Mouse (Mus musculus) adipocyte (in vitro differentiated cells): ENCODE data around the gene Zfp217.

ENCODE experiments used
- DNase-seq: peaks from one replicate; pipeline ENCODE4 v3.0.0-alpha.2; 2016; ENCODE audit warnings: low spot score

Gene Zfp217

DNA sequence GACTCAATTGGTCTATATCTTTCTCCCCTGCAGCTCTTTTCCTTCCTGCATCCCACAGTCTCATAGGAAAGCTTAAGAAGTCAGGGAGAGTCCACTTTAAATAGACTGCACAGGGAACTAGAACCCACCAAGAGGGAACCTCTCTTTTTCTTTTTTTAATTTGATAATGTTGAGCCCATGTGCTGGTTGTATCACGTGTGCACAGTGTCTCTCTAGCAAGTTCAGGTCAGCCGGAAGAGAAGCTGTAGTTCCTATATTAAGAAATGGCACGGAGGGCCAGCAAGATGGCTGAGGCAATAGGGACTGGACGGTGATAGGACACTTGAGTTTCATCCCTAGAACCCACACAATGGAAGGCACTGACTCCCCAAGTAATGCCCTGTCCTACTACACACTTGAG is 11.1 kb upstream of the Zfp217 start:
- DNase-seq, result no peak

DNA sequence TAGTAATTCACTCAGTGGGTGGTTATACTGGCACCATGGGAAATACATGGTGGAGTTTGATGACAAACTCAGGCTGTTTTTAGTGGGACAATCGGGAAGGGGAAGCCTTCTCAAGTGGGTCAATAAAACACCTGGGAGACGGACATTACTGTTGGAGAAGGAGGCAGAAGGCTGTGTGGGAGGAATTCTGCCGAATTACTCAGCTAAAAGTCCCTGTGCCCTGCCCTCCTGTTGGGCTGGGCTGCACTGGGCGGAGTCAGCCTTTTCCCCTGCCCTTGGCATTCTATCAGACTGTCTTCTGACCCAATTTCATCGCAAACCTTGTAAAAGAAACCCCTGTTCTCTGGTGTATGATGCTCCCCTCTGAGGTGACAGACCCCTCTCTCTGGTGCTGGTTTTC is 10.3 kb upstream of the Zfp217 start:
- DNase-seq, result peak; percentile 55

DNA sequence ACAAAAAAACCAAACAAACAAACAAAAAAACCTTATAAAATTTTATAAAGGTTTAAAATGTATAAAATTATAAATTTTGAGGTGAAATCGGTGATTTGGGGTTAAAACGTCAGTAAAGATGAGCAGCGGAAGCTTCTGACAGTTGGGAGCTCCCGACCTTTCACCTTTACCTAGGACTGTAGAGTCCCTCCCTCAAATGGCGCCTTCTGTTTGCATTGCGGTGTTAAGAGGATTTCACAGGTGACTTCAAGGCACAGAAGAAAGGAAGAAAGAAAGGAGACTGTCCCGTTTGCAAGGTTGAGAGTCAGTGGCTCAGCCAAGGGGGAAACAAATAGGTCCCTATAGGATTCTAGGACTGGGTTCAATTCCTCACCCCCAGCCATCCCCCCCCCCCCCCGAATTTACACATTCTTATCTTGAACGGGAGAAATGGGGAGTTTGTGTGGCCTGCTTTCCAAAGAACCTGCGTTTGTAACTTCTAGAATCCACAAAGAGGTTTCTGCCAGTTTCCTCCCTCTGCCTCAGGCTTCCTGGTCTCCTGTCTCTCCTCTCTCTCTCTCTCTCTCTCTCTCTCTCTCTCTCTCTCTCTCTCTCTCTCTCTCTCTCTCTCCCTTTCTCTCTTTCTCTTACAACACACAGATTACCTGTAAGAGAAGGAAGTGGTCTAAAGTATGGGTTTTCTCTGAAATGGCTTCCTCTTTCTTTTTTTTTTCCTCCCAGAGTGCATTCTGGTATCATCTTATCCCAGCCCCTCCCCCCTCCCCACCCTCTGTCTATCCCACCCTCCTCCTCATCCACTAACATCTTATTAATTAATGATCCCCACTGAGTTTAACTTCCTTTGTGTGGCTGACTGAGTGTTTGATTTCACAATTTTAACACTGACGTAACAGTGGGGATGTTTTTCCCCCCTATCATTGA is 9.6 kb upstream of the Zfp217 start:
- no peak for DNase-seq

DNA sequence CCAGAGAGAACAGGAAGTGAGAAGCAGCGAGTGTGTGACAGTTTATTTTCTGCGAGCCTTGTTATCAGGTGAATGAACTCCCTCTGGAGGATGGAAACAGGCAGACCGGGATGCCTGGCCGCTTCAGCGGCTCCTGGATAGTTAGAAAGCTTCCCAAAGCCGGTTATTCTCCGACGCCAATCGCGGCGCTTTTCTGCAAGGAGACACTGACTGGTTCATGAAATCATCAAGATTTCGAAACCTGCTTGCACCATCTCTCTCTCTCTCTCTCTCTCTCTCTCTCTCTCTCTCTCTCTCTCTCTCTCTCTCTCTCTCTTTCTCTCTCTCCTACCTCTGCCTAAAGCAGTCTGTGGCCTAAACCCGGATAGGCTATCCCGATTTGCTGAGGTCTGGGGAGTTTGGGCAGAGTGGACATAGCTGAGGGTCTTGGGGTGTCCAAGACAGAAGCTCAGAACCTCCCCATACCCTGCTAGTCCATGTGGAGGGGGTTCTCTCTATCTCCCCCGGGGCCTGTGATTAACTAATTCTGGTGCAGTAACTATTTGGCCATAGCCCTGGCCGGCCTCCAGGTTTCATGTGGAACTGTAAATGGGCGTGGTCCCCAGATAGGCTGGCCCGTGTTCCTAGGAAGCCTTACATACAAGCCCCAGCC is 7.3 kb upstream of the Zfp217 start:
- DNase-seq, result peak; percentile 95

DNA sequence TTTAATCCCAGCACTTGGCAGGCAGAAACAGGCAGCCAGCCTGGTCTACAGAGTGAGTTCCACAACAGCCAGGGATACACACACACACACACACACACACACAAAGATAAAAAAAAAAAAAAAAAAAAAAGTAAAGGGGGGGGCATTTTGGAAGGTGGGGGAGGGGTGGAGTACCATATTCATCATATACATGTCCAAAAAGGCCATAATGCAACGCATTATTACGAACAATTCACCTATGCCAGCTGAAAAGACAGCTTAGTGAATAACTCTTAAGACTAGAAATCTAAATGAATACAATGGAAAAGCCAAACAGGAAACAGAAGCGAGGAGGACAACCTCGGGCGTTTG is 6.8 kb upstream of the Zfp217 start:
- no peak for DNase-seq

DNA sequence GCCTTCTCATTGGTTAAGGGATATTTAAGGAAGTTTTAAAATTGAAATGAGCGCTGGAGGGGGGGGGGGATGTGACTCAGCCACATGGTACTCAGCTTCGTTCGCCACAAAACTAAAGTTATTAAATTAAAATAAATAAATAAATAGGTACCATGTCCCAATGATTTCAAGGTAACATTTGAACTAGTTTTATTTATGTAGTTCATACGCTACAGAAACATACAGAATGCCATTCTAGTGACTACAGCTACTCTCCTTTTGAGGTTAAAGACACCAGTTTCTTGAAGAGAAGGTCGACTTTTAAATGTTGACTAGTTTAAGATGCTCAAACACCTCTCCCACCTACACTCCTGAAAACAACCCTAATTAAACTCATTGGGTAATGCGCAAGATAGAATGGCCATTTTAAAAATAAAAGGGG is 6.4 kb upstream of the Zfp217 start:
- no peak for DNase-seq

DNA sequence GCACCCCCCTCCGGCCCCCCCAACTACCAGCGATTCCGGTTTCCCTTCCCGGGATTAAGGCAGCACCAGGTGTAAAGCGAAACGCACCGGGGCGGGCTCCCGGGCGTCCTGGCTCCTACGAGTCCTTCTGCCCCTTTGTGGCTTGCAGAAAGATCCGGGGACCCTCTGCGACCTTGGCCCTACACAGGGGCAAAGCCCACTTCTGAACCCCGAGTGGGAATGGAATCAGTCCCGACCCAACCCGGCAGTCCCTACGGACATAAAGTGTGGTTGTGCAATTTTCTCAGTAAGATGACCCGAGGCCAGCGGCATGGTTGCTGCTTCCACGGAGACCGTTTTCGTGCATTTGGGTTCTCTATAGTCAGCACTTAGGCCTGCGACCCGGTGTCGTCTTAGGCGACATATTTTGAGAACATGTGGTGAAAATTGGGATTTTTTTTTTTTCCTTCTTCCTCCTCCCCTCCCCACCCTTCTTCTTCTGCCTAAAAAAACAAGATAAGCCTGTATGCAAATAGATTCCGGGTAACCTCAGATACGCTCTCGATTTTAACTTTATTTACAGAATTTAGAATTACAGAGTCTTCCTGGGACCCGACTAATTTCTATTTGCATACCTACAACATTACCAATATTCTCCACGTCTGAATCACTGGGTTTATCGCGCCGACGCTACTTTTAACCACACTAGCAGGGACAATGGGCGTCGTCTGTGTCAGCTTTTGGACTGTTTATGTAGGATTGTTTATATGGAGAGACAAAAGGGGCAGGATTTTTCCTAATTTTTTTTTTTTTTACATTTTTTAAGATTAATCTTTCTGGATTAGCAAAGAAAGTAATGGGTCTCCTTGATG is 5.7 kb upstream of the Zfp217 start:
- DNase-seq, result peak; percentile 66

DNA sequence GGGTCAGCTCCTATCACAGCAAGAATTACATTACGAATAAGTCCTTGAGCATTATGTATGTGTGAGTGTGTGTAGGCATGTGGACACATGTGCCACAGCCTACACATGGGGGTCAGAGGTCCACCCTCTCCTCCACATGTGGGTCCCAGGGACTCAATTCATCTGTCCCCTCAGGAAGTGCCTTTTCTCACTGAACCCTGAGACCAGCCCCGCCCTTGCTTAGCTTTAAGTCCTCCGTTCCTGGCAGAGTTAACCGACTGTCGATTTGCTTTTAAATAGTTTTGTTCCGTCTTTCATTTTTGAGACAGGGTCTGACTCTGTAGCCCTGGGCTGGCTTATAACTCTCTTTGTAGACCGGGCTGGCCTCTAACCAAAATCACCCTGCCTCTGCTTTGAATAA is 5.0 kb upstream of the Zfp217 start:
- no peak for DNase-seq

DNA sequence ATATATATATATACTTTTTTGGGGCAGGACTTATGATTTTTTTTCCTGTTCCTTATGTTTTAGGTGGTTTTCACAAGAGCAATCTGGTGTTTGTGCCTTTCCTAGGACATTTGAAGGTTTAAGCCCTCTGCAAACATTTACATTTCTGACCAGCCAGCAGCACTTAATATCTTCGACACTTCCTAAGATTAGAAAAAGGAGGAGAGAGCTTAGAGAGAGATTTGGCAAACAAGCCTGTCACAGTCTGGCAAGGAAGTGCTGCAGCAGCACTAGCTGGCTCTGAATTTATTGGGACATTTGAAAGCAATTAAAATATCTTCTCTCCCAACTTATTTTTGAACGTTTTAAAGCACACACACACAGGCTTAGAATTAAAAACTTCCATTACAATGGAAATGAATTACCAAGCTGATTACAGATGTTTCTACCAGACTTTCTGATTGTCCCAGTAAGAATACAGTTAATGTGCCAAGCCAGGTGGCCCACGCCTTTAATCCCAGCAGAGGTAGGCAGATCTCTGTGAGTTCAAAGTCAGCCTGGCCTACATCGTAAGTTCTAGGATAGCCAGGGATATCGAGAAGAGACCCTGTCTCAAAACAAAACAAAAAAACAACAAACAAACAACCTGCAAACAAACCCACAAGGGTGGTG is 4.3 kb upstream of the Zfp217 start:
- DNase-seq, result peak; percentile 63

DNA sequence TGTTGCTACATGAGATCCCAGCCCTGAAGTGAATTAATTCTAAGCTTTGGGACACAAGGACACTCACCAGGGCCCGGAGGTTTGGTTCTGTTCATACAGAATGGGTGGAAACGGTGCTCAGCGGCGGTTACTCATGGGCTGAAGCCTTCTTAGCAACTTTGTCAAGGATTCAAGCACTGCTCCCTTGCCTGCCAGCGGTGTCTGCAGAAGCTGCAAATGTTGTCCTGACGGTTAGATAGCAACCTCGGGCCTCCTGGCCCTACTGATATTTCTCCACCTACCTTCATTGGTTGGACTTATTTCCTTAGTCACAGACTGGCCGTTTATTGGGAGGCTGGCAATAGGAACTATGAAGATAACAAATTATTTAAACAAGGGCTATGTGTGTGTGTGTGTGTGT is 3.6 kb upstream of the Zfp217 start:
- DNase-seq, result no peak

DNA sequence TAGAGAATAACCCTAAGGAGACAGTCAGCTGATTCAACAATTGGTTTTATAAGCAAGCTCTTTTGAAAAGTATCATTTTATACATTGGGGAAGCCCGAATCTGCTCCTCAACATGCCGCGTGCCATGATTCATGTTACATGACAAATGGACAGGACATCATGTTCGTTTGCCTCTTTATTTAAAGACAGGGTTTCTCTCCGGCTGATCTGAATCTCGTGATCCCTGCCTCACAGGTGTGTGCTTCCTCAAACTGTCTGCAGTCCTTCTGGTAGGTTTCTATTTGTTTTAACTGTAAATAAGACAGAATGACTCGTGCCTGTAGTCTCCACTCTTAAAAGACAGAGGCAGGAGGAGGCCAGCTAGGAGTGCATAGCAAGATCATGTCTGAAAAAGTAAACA is 925 bp upstream of the Zfp217 start:
- no peak for DNase-seq

DNA sequence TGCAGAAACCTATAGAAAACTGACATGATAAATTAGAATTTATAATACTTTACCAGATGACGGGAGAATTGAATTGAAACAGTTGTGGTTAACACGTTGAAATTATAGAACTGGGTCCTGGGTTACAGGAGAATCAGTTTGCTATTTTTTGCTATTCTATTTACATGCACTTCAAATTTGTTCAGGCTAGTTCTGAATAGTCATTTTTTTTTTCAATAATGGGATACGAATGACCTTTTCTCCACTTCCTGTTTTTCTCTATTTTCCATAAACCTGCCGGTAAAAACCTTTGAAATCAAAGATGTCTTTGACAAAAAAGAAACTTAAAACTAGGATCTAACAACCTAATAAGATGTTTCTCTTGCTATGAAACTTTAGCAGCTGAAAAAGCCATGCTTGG is 733 bp downstream of the Zfp217 start:
- DNase-seq, result no peak

DNA sequence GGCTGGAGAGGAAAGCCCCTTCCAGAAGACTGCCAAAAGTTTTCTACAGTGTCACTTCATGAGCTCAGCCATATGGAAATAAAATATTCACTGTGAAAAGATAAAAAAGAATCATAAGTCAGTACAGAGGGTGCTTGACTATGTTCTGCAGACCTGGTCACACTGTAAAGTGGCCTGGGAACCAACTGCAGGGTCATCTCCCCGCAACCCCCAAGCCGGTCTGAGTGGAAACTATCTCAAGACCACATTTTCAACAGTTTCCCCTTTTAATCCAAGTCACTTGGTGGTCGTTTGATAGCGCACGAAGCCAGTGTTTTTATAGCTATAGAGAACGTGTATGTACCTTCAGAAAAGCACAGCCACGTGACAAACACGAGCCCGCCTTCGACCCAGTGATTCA is 3.6 kb downstream of the Zfp217 start:
- DNase-seq, result no peak

DNA sequence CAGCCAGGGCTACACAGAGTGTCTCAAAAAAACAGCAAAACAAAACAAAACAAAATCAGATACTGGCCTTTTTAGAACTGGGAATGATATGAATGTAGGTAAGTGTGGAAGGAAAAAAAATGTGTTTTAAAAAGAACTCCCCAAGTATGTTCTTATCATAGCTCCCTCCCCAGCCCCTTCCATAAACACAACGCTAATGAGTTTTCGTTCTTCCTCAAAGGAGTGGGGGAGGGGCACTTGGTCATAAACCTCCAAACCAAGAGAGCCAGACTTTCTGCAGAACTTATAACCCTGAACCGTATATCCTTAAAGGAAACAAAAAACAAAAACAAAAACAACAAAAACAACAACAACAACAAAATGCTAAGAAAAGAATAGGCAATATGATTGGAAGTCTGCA is 4.0 kb downstream of the Zfp217 start:
- no peak for DNase-seq

DNA sequence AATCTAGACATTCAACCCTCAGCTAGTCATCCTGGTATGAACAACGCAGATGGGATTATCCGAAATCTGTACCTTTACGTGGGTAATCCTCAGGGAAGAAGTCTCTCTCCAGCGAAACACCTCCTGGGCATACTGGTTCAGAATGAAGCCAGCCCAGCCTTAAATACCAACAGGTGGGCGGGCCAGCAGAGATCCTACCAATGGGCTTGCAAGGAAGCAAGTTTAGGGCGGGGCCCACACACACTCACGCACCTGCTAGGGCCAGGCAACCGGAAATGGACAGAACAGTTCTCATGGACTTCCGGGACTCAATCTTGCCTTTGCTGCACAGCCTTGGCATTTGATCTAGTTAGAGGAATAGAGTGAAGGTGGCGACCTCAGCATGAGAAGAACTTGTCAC is 5.4 kb downstream of the Zfp217 start:
- DNase-seq, result no peak

DNA sequence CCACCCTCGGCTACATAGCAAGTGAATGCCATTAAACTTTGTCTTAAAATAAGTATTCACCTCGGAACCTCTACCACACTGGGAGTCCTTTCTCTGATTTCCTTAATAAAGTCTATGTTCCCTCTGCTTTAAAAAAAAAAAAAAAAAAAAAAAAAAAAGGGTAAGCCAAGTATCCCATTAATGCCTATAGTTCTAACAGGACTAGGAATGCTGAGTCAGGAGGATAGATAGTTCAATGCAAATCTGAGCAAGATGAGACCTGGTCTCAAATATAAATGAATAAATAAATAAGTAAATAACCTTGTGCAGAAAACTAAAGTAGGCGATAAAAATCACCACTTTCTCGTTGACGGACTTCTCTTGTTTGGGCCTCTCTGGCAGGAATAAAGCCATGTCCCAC is 6.4 kb downstream of the Zfp217 start:
- no peak for DNase-seq

DNA sequence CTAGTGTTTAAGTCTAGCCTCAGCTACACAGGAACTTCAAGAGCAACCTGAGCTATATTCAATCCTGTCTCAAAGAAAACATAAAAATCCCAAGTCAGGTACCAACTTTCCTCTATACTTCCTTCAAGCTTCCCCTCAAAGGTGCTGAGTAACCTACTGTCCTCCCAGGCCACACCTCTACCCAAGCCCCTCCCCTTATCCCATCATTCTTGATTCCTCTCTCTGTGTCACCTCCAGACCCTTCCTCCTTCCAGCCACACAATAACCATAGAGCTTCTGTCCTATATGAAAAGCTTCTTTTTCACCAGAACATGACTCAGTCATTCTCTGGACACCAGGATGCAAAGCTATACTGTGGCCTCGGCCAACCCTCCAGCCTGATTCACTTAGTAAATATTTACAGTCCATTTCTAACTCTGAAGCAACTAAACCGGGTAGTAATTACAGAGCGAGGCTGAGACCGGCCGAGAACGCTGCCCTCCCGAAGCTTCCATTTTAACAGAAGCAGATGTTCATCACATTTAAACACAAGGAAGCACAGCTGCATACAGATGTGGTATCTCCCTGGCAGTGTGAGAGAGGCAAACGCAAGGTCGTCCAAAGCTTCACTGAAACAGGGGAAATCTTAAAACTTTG is 8.4 kb downstream of the Zfp217 start:
- DNase-seq, result no peak

DNA sequence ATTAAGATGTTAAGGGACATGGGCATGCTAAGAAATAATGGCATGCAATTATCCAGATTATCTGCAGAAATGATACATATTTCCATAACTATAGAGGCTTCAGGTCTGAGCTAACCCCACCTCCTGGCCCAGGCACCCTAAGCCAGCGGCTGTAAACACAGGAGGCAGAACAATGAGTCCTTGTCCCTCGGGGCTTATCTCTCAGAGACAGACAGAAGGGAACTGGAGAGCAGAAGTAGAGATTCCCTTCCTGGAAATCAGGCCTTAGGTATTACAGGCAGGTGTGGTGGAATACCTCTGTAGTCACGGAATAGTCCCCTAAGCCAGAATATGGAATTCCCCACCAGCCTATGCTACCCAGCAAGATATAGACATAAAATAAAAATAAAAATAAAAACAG is 11.0 kb downstream of the Zfp217 start:
- no peak for DNase-seq

DNA sequence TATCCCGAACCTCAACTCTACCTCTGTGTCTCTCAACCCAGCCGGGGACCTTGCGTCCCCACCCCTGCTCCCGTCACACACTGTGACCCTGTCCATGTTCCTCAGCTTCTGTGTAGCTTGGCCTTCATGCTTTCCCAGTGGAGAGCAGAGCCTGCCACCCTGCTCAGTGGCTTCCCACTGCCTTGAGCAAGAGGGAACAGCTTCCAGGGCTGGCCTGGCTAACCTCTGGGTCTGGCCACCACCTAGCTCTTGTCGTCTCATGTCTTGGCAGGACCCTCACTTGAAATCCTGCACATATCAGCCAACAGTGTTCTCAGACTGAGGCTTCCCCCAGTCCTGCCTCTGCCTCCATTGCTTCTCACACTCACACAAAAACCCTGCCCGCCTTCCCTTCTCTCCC is 12.1 kb downstream of the Zfp217 start:
- no peak for DNase-seq

DNA sequence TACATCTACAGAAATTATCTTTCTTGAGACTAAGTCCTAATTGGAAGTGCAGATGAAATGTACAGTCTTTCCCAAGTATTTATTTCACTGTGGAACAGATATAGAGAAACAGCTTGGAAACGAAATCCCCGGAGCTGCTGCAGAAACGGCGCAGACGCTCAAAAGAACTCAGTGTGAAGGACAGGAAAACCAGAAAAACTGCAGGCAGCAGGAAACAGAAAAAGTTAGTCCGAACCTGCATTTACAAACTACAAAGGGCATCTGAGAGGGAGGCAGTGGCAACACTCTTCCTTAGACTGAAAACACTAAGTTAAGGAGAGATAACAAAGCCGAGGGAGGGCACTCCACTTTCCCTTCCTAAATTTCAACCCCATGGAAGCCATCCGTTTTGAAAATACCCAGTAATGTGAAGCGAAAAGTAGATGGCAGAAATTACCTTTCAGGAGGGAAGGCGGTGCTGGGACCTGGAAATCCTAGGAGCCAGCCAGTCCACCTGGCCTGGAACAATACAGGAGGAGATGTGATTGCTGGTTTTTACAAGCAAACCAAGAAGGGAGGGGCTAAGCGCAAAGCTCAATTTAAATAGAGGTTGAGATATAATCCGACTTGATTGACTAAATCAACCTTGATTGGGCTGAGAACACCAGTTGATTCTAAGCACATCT is 13.7 kb downstream of the Zfp217 start:
- no peak for DNase-seq

DNA sequence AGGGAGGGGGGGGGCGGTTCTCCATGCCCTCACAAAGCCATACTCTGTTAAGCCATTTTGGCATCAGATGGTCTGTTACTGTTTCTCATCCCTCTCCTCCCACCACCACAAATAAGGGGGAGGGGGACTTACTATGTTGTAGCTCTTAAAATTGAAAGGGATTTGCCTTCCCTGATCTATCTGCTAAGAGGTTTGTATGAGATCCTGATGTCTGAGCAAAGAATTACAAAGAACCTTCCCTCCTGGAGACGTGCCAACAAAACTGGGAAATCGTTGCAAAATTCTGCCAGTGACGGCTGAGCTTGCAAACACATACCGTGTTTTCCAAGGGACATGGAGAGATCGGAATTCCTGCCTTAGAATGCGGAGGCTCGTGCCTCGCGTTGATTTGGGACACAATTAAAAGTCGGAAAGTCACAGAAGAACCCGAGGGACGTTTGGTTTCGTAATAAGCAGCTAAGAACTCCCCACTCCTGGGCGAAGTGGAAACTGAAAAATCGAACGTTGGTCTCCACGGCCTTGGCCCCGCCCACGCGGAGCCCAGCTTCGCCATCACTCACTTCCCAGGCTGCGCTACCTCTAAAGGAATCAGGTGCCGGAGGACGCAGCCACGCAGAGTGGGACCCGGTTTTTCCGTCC is 14.7 kb downstream of the Zfp217 start:
- peak; percentile 96 for DNase-seq
